Mouse (Mus musculus): ENCODE results near the gene Tom1l1. TPM values are rescaled to one million over a fixed set of nuclear protein-coding genes. Genes with fewer than 3 reads are reported as not detected.
"Not testable (repeated sequence)": the region's sequence is repeated elsewhere in the genome, so short reads cannot be mapped to it uniquely, and the experiment has no call there.

The Tom1l1 gene
- 11.4 and 13.1 TPM in 2 replicates for polyA plus RNA-seq (2015; fragmentation: Nextera tagmentation; extraction: Ambion mirVana)

DNA sequence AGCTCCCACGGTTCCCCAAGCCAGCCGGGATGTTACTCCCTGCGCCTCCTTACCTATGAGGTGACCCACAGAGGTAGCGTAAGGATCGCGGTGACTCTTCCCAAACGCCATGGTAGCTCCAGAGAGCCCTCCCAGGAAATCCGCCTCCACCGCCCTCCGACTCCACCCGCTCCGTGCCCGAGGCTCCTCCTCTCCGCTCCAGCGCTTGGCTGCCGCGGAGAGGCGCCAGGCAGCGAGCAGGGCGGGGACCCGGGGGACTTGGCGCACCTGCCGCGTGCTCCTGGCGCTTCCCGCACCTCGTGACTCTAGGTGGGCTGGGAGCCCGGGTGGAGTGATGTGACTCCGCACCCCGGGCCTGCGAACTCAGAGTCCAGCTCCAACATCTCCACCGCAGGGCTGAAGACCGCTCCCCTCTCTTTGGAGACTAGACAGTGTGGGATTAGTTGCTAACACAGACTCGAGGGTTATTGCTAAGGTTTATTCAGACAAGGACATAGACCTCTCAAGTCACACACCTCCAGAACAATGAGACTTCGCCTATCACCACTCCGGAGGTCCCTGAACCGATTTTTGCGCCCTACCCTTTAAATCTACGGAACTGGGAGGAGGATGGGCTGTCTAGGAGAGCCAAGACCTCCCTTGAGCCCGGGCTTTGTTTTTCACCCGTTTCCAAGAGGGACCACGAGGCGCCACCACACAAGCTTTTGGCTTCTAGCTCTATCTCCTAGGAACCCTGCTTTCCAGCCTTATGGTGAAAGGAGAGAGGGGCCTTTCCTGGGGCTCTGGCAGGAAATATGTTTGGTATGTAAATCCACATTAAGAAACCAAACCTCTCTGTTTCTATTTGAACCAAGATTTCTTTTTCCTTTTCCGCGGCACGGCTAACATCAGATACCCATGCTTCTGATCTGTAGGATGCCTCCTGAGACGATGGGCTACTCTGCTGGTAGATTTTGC, at the start of gene Tom1l1:
Tom1l1 (minus strand) TSS at position 907 of the 957 bp plus-strand sequence.
- no peaks in the 10 kb centered on the region for H3K9me3 ChIP-seq (ENCODE audit: control insufficient read depth, low read length)
- peak within 1 kb of the TSS; percentile 41 for H3K27ac ChIP-seq (ENCODE audit: low read length)
- peak within 1 kb of the TSS; percentile 74 for H3K4me3 ChIP-seq (replicated peaks; ENCODE audit: low read length)
- ATAC-seq = peak; percentile 95
- no peaks in the 10 kb centered on the region for H3K27me3 ChIP-seq (replicated peaks; ENCODE audit: control insufficient read depth, insufficient read depth, low read length)
- peak within 1 kb of the TSS; percentile 93 for H3K4me2 ChIP-seq (ENCODE audit: low read length)
- H3K9ac ChIP-seq (replicated peaks; ENCODE audit: low read depth, low read length) = peak within 1 kb of the TSS; percentile 67
- WGBS = 6% methylated on average over 46 of the region's 47 CpGs
- no peaks in the 10 kb centered on the region for H3K36me3 ChIP-seq (ENCODE audit: control insufficient read depth, insufficient read depth)
- peaks cover 13% of the 10 kb centered on the region for H3K4me1 ChIP-seq (replicated peaks; ENCODE audit: control insufficient read depth, insufficient read depth, low read length)

DNA sequence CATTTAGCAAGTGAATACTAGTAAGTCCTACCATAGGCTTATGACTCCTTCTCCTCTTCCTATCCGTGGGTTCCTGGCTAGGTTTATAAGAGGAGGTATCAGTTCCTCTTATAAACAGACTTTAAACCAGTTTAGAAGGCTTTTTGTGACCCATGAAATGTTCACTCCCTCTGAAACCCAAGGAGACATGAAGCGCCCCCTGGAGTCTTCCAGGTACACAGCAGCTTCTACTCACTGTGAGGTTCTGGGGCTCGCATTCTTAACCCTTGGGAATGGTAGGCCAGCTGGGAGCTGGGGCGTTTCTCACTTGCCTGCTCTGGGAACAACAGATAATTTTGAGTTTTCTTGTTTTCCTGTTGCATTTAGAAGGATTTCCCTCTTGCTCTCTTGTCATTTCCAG, 45.4 kb upstream of the Tom1l1 start:
- Histone ChIP-seq H3K4me2 (ENCODE audit: low read length) (no peak overlapping the region), H3K4me3 (replicated peaks; ENCODE audit: low read length) (no peak overlapping the region), H3K27ac (ENCODE audit: low read length) (no peak overlapping the region), H3K4me1 (replicated peaks; ENCODE audit: control insufficient read depth, insufficient read depth, low read length) (no peaks in the 10 kb centered on the region), H3K27me3 (replicated peaks; ENCODE audit: control insufficient read depth, insufficient read depth, low read length) (no peaks in the 10 kb centered on the region), H3K36me3 (ENCODE audit: control insufficient read depth, insufficient read depth) (no peaks in the 10 kb centered on the region), H3K9ac (replicated peaks; ENCODE audit: low read depth, low read length) (no peak overlapping the region), H3K9me3 (ENCODE audit: control insufficient read depth, low read length) (no peaks in the 10 kb centered on the region)
- no peak for ATAC-seq
- 72% methylated on average over 4 of the region's 4 CpGs for WGBS

DNA sequence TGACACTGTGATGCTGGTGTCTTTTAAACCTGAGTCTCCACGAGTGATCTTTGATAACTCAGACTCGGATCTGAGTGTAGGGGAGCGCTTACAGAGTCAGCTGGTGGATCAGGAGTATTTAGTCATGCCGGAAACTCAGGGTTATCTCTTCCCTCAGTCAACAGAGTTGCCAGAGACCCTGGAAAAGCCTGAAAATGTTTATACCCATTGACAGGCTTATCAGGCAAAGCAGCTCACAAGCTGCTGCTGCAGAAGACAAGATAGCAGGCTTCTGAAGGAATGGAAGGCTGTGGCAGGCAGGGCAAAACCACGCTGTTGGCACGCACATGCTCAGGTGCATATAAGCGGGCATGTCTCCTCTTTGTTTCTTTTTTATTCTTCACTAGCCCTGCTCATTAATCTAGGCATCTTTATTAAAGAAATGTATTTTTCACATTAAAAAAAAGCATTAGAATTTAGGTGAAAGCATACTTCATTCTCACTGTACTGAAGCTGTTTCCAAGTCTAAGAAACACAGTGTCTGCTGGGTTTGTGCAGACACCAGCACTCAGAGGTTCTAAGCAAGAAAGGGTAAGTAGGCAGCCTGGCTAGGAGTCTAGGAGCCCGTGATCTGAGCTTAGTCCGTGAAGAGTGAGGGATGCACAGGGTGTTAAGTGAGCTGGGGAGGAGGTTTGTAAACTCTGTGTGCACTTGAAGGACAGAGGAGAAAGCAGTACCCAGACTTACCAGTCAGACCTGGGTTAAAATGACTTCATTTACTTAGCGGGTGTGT, 39.4 kb upstream of the Tom1l1 start:
- no peak for ATAC-seq
- H3K9ac ChIP-seq (replicated peaks; ENCODE audit: low read depth, low read length) = no peak overlapping the region
- H3K4me3 ChIP-seq (replicated peaks; ENCODE audit: low read length) = no peak overlapping the region
- no peaks in the 10 kb centered on the region for H3K27me3 ChIP-seq (replicated peaks; ENCODE audit: control insufficient read depth, insufficient read depth, low read length)
- H3K4me2 ChIP-seq (ENCODE audit: low read length) = no peak overlapping the region
- H3K4me1 ChIP-seq (replicated peaks; ENCODE audit: control insufficient read depth, insufficient read depth, low read length) = no peaks in the 10 kb centered on the region
- H3K27ac ChIP-seq (ENCODE audit: low read length) = no peak overlapping the region
- 90% methylated on average over 10 of the region's 10 CpGs for WGBS
- H3K36me3 ChIP-seq (ENCODE audit: control insufficient read depth, insufficient read depth) = no peaks in the 10 kb centered on the region
- H3K9me3 ChIP-seq (ENCODE audit: control insufficient read depth, low read length) = no peaks in the 10 kb centered on the region

DNA sequence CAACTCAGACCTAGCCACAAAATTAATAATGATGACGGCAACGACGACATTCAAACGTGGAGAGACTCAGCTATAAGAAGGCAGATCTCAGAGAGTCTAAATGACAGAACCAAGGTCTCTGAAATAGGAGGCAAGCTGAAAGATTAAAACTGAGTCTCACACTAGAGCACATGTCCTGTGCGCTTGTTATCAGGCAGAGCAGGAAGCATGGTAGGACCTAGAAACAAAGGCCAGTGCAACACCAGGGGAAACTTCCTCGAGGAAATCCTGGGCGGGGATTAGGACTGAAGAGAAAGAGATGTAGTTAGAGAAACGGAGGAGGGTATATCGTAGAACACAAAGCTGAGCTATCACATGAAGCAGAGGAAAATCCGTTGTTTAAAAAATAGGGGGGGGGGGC, 38.6 kb upstream of the Tom1l1 start:
- no peak overlapping the region for H3K27ac ChIP-seq (ENCODE audit: low read length)
- no peaks in the 10 kb centered on the region for H3K4me1 ChIP-seq (replicated peaks; ENCODE audit: control insufficient read depth, insufficient read depth, low read length)
- no peak overlapping the region for H3K9ac ChIP-seq (replicated peaks; ENCODE audit: low read depth, low read length)
- H3K9me3 ChIP-seq (ENCODE audit: control insufficient read depth, low read length) = no peaks in the 10 kb centered on the region
- 89% methylated on average over 10 of the region's 10 CpGs for WGBS
- no peak overlapping the region for H3K4me3 ChIP-seq (replicated peaks; ENCODE audit: low read length)
- H3K36me3 ChIP-seq (ENCODE audit: control insufficient read depth, insufficient read depth) = no peaks in the 10 kb centered on the region
- no peak for ATAC-seq
- H3K27me3 ChIP-seq (replicated peaks; ENCODE audit: control insufficient read depth, insufficient read depth, low read length) = no peaks in the 10 kb centered on the region
- no peak overlapping the region for H3K4me2 ChIP-seq (ENCODE audit: low read length)

DNA sequence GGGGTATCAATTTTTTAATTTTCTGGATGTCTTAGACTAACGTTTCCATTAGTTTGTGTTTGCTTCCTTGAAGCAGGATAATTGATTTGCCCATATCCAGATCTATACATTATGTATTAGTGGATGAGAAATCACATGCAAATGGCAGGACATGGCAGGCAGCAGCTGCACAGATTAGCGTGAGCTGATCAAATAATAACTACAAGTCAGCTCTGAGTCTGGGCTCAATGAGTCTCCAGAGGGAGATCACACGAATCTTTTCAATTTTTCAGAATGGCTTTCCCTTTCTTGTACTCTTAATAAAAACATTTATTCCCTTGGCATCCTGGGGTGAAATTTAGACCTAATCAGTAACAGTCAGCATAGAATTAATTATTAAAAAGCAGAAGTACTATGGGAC, 34.1 kb upstream of the Tom1l1 start:
- no peak overlapping the region for H3K4me3 ChIP-seq (replicated peaks; ENCODE audit: low read length)
- 47% methylated on average over 3 of the region's 3 CpGs for WGBS
- H3K27ac ChIP-seq (ENCODE audit: low read length) = no peak overlapping the region

DNA sequence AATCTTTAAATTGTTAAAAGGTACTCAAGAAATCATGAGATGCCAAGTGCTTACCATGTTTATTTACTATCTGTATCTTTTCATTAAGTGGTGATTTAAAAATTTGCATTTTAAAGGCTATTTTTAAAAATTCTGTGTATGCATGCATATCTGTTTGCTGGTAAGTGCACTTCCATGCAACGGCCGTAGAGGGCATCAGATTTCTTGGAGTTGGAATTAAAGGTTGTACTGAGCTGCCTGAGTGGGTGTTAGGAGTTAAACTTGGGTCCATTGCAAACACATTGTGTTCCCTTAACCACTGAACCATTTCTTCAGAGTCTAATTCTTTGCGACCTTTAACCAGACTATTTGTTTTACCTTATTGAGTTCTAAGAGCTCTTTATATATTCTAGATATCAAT, 29.6 kb upstream of the Tom1l1 start:
- WGBS = 91% methylated on average over 3 of the region's 3 CpGs
- H3K9ac ChIP-seq (replicated peaks; ENCODE audit: low read depth, low read length) = no peak overlapping the region
- no peak for ATAC-seq
- no peak overlapping the region for H3K27ac ChIP-seq (ENCODE audit: low read length)
- no peak overlapping the region for H3K4me2 ChIP-seq (ENCODE audit: low read length)
- no peaks in the 10 kb centered on the region for H3K4me1 ChIP-seq (replicated peaks; ENCODE audit: control insufficient read depth, insufficient read depth, low read length)
- H3K27me3 ChIP-seq (replicated peaks; ENCODE audit: control insufficient read depth, insufficient read depth, low read length) = no peaks in the 10 kb centered on the region
- H3K36me3 ChIP-seq (ENCODE audit: control insufficient read depth, insufficient read depth) = no peaks in the 10 kb centered on the region
- H3K4me3 ChIP-seq (replicated peaks; ENCODE audit: low read length) = no peak overlapping the region
- no peaks in the 10 kb centered on the region for H3K9me3 ChIP-seq (ENCODE audit: control insufficient read depth, low read length)

More for the DNA sequence above, 34.1 kb upstream of the Tom1l1 start:
- H3K36me3 ChIP-seq (ENCODE audit: control insufficient read depth, insufficient read depth) = no peaks in the 10 kb centered on the region
- H3K27me3 ChIP-seq (replicated peaks; ENCODE audit: control insufficient read depth, insufficient read depth, low read length) = no peaks in the 10 kb centered on the region
- no peak overlapping the region for H3K4me2 ChIP-seq (ENCODE audit: low read length)
- no peak overlapping the region for H3K9ac ChIP-seq (replicated peaks; ENCODE audit: low read depth, low read length)
- ATAC-seq = no peak
- H3K9me3 ChIP-seq (ENCODE audit: control insufficient read depth, low read length) = no peaks in the 10 kb centered on the region
- H3K4me1 ChIP-seq (replicated peaks; ENCODE audit: control insufficient read depth, insufficient read depth, low read length) = no peaks in the 10 kb centered on the region

DNA sequence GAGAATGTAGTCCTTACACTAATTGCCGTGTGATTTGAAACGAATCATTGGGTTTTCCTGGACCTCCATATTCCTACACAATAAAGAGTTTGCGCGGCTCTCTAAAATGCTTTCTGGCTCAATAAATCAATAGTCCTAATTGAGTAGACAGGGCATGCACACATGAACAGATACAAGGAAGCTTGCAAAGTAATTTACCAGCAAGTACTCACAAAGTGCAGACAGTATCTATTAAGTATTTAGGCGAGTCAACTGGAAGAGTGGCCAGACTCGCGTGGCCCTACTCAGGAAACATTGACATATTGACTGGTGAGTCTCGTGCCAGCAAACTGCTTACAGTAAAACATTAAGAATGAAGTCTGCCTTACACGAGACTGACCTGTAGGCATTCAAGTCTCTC, 23.4 kb upstream of the Tom1l1 start:
- Histone ChIP-seq H3K27me3 (replicated peaks; ENCODE audit: control insufficient read depth, insufficient read depth, low read length) (no peaks in the 10 kb centered on the region), H3K36me3 (ENCODE audit: control insufficient read depth, insufficient read depth) (no peaks in the 10 kb centered on the region), H3K27ac (ENCODE audit: low read length) (no peak overlapping the region), H3K4me3 (replicated peaks; ENCODE audit: low read length) (no peak overlapping the region), H3K9me3 (ENCODE audit: control insufficient read depth, low read length) (no peaks in the 10 kb centered on the region), H3K4me1 (replicated peaks; ENCODE audit: control insufficient read depth, insufficient read depth, low read length) (no peaks in the 10 kb centered on the region), H3K9ac (replicated peaks; ENCODE audit: low read depth, low read length) (no peak overlapping the region), H3K4me2 (ENCODE audit: low read length) (no peak overlapping the region)
- ATAC-seq = no peak
- WGBS = 83% methylated on average over 9 of the region's 9 CpGs

DNA sequence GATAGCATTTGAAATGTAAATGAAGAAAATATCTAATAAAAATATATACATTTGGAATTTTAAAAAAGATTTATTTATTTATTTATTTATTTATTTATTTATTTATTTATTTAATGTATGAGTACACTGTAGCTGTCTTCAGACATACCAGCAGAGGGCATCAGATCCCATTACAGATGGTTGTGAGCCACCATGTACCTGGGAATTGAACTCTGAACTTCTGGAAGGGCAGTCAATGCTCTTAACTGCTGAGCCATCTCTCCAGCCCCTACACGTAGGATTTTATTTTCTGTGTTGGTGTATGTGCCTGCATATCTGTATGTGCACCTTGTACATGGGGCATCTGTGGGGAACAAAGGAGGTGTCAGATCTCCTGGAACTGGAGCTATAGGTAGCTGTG, 19.0 kb upstream of the Tom1l1 start:
- not testable (repeated sequence) for H3K4me3 ChIP-seq (replicated peaks; ENCODE audit: low read length); H3K36me3 ChIP-seq (ENCODE audit: control insufficient read depth, insufficient read depth); ATAC-seq; H3K4me1 ChIP-seq (replicated peaks; ENCODE audit: control insufficient read depth, insufficient read depth, low read length); H3K9me3 ChIP-seq (ENCODE audit: control insufficient read depth, low read length); H3K9ac ChIP-seq (replicated peaks; ENCODE audit: low read depth, low read length); H3K4me2 ChIP-seq (ENCODE audit: low read length); H3K27ac ChIP-seq (ENCODE audit: low read length); H3K27me3 ChIP-seq (replicated peaks; ENCODE audit: control insufficient read depth, insufficient read depth, low read length)
- WGBS = 100% methylated on average over 1 of the region's 1 CpGs

DNA sequence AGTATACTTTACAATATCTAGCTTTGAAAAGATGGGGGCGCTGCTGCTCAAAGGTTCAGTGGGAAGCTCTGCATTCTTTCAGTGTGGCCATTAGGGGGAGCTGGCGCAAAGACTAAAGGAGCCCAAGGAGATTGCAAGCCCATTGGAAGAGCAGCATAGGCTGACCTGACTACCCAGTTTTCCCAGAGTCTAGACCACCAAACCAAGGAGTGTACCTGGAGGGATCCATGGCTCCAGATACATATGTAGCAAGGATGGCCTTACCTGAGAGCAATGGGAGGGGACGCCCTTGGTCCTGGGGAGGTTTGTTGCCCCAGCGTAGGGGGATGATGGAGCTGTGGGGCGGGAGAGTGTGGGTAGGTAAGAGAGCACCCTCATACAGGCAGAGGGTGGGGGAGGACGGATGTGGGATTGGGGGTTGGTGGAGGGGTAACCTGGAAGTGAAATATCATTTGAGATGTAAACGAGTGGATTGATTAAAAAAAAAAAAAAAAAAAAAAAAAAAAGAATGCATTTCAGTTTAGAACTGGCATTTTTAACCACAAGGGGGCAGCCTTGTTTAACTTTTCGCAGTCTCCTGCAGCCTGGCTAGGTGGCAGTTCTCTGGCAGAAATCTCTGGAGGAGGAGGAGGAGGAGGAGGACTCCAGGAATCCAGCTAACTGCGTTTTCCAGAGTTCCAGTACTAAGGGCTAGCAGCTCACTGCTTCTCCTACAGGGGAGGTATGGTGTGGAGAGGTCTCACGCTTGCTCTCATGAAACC, 9.5 kb upstream of the Tom1l1 start:
- no peak overlapping the region for H3K9ac ChIP-seq (replicated peaks; ENCODE audit: low read depth, low read length)
- WGBS = 25% methylated on average over 10 of the region's 10 CpGs

More for the DNA sequence above, 9.5 kb upstream of the Tom1l1 start:
- H3K27me3 ChIP-seq (replicated peaks; ENCODE audit: control insufficient read depth, insufficient read depth, low read length) = no peaks in the 10 kb centered on the region
- peak; percentile 87 for ATAC-seq
- H3K36me3 ChIP-seq (ENCODE audit: control insufficient read depth, insufficient read depth) = no peaks in the 10 kb centered on the region
- H3K4me2 ChIP-seq (ENCODE audit: low read length) = peak overlapping the region; percentile 45
- H3K9me3 ChIP-seq (ENCODE audit: control insufficient read depth, low read length) = no peaks in the 10 kb centered on the region
- H3K4me3 ChIP-seq (replicated peaks; ENCODE audit: low read length) = peak overlapping the region; percentile 14; the same call in 1 of the 2 replicates
- H3K4me1 ChIP-seq (replicated peaks; ENCODE audit: control insufficient read depth, insufficient read depth, low read length) = no peaks in the 10 kb centered on the region
- H3K27ac ChIP-seq (ENCODE audit: low read length) = no peak overlapping the region

All from forebrain, embryonic 16.5 days (tissue).